Mouse (Mus musculus): Measurements from ENCODE around the gene Sf3a2. TPM values are rescaled to one million over a fixed set of nuclear protein-coding genes. Genes with fewer than 3 reads are reported as not detected.

Gene Sf3a2
- polyA plus RNA-seq, 1 experiment from 2014 or later, result 63.5 TPM

- ATAC-seq, result no peak
- peaks cover 100% of the 10 kb centered on the region for H3K36me3 ChIP-seq (ENCODE audit: poor library complexity, severe bottlenecking)
- H3K9me3 ChIP-seq (replicated peaks), result no peaks in the 10 kb centered on the region
- 0 out of 2 replicates have a peak, but pooled peaks cover under 1% of the 10 kb centered on the region for H3K4me1 ChIP-seq
- no peak overlapping the region for H3K4me2 ChIP-seq
- no peak overlapping the region for H3K4me3 ChIP-seq
- H3K27ac ChIP-seq, result no peak overlapping the region
- H3K9ac ChIP-seq, result no peak overlapping the region
- no peaks in the 10 kb centered on the region for H3K27me3 ChIP-seq
Observed at GRCm38 (mm10) chr10:80779565-80779964, 18.4 kb upstream of the Sf3a2 start.

GRCm38 (mm10) chr10:80784302-80784701 lies 13.7 kb upstream of the Sf3a2 start:
- no peak overlapping the region for H3K4me2 ChIP-seq
- H3K27ac ChIP-seq, result no peak overlapping the region
- H3K4me1 ChIP-seq, result no peaks in the 10 kb centered on the region
- H3K9ac ChIP-seq, result no peak overlapping the region
- no peaks in the 10 kb centered on the region for H3K27me3 ChIP-seq
- no peak overlapping the region for H3K4me3 ChIP-seq
- ATAC-seq, result no peak
- H3K9me3 ChIP-seq (replicated peaks), result no peaks in the 10 kb centered on the region
- WGBS, result 98% methylated on average over 2 of the region's 2 CpGs
- H3K36me3 ChIP-seq (ENCODE audit: poor library complexity, severe bottlenecking), result peaks cover 100% of the 10 kb centered on the region

- H3K27ac ChIP-seq, result no peak overlapping the region
- no peaks in the 10 kb centered on the region for H3K9me3 ChIP-seq (replicated peaks)
- H3K4me3 ChIP-seq, result no peak overlapping the region
- H3K4me2 ChIP-seq, result no peak overlapping the region
- peaks cover 98% of the 10 kb centered on the region for H3K36me3 ChIP-seq (ENCODE audit: poor library complexity, severe bottlenecking)
- 78% methylated on average over 12 of the region's 12 CpGs for WGBS
- H3K4me1 ChIP-seq, result no peaks in the 10 kb centered on the region
- ATAC-seq, result no peak
- no peak overlapping the region for H3K9ac ChIP-seq
- no peaks in the 10 kb centered on the region for H3K27me3 ChIP-seq
Observed at GRCm38 (mm10) chr10:80784871-80785270, 13.1 kb upstream of the Sf3a2 start.

GRCm38 (mm10) chr10:80785963-80786362 lies 12.0 kb upstream of the Sf3a2 start:
- WGBS, result 93% methylated on average over 11 of the region's 11 CpGs
- ATAC-seq, result no peak

GRCm38 (mm10) chr10:80787517-80787916 lies 10.5 kb upstream of the Sf3a2 start:
- H3K36me3 ChIP-seq (ENCODE audit: poor library complexity, severe bottlenecking), result peaks cover 98% of the 10 kb centered on the region
- no peak overlapping the region for H3K9ac ChIP-seq
- H3K9me3 ChIP-seq (replicated peaks), result no peaks in the 10 kb centered on the region
- no peaks in the 10 kb centered on the region for H3K4me1 ChIP-seq
- no peak overlapping the region for H3K4me3 ChIP-seq
- no peak for ATAC-seq
- H3K4me2 ChIP-seq, result no peak overlapping the region
- 86% methylated on average over 2 of the region's 2 CpGs for WGBS
- H3K27ac ChIP-seq, result no peak overlapping the region
- no peaks in the 10 kb centered on the region for H3K27me3 ChIP-seq

More at GRCm38 (mm10) chr10:80785963-80786362, 12.0 kb upstream of the Sf3a2 start:
- no peak overlapping the region for H3K4me3 ChIP-seq
- H3K36me3 ChIP-seq (ENCODE audit: poor library complexity, severe bottlenecking), result peaks cover 98% of the 10 kb centered on the region
- H3K9ac ChIP-seq, result no peak overlapping the region
- no peaks in the 10 kb centered on the region for H3K27me3 ChIP-seq
- H3K27ac ChIP-seq, result no peak overlapping the region
- no peaks in the 10 kb centered on the region for H3K9me3 ChIP-seq (replicated peaks)
- no peak overlapping the region for H3K4me2 ChIP-seq
- H3K4me1 ChIP-seq, result no peaks in the 10 kb centered on the region

GRCm38 (mm10) chr10:80790761-80791404 lies 7.1 kb upstream of the Sf3a2 start:
- H3K9ac ChIP-seq, result no peak overlapping the region; the same call in 1 of the 2 replicates
- no peaks in the 10 kb centered on the region for H3K27me3 ChIP-seq
- H3K4me2 ChIP-seq, result no peak overlapping the region
- WGBS, result 90% methylated on average over 19 of the region's 19 CpGs
- H3K9me3 ChIP-seq (replicated peaks), result no peaks in the 10 kb centered on the region
- H3K27ac ChIP-seq, result no peak overlapping the region
- H3K36me3 ChIP-seq (ENCODE audit: poor library complexity, severe bottlenecking), result peaks cover 98% of the 10 kb centered on the region
- H3K4me1 ChIP-seq, result peaks cover 2% of the 10 kb centered on the region; the same call in 1 of the 2 replicates
- ATAC-seq, result no peak
- H3K4me3 ChIP-seq, result no peak overlapping the region; the same call in 1 of the 2 replicates

- Histone ChIP-seq H3K4me3 (no peak overlapping the region), H3K9me3 (replicated peaks) (no peaks in the 10 kb centered on the region), H3K9ac (no peak overlapping the region), H3K4me1 (peaks cover 9% of the 10 kb centered on the region), H3K36me3 (ENCODE audit: poor library complexity, severe bottlenecking) (peaks cover 98% of the 10 kb centered on the region), H3K27me3 (no peaks in the 10 kb centered on the region), H3K27ac (peak overlapping the region; percentile 44), H3K4me2 (no peak overlapping the region)
- 82% methylated on average over 33 of the region's 33 CpGs for WGBS
- ATAC-seq, result no peak
Observed at GRCm38 (mm10) chr10:80791476-80792174, 6.4 kb upstream of the Sf3a2 start.

GRCm38 (mm10) chr10:80792175-80793032 lies 5.6 kb upstream of the Sf3a2 start:
- Histone ChIP-seq H3K4me1 (peaks cover 16% of the 10 kb centered on the region), H3K4me2 (no peak overlapping the region), H3K9ac (0 out of 2 replicates have a peak overlapping the region, but pooled peaks have one; percentile 16), H3K9me3 (replicated peaks) (no peaks in the 10 kb centered on the region), H3K4me3 (no peak overlapping the region), H3K36me3 (ENCODE audit: poor library complexity, severe bottlenecking) (peaks cover 96% of the 10 kb centered on the region), H3K27me3 (no peaks in the 10 kb centered on the region), H3K27ac (peak overlapping the region; percentile 44)
- 77% methylated on average over 41 of the region's 41 CpGs for WGBS
- ATAC-seq, result 0 out of 2 replicates have a peak, but pooled peaks have one; percentile 19

GRCm38 (mm10) chr10:80793033-80793784 lies 4.8 kb upstream of the Sf3a2 start:
- H3K9me3 ChIP-seq (replicated peaks), result no peaks in the 10 kb centered on the region
- ATAC-seq, result no peak
- H3K27me3 ChIP-seq, result no peaks in the 10 kb centered on the region
- H3K4me1 ChIP-seq, result peaks cover 16% of the 10 kb centered on the region
- peaks cover 87% of the 10 kb centered on the region for H3K36me3 ChIP-seq (ENCODE audit: poor library complexity, severe bottlenecking)
- H3K4me2 ChIP-seq, result no peak overlapping the region
- no peak overlapping the region for H3K4me3 ChIP-seq
- H3K27ac ChIP-seq, result no peak overlapping the region
- WGBS, result 92% methylated on average over 13 of the region's 13 CpGs
- peak overlapping the region; percentile 21; the same call in 1 of the 2 replicates for H3K9ac ChIP-seq

GRCm38 (mm10) chr10:80793803-80794202 lies 4.2 kb upstream of the Sf3a2 start:
- H3K27ac ChIP-seq, result no peak overlapping the region; the same call in none of the 2 replicates
- H3K27me3 ChIP-seq, result no peaks in the 10 kb centered on the region
- H3K4me3 ChIP-seq, result no peak overlapping the region
- H3K4me1 ChIP-seq, result peaks cover 16% of the 10 kb centered on the region
- H3K36me3 ChIP-seq (ENCODE audit: poor library complexity, severe bottlenecking), result peaks cover 82% of the 10 kb centered on the region
- no peak for ATAC-seq
- H3K9me3 ChIP-seq (replicated peaks), result no peaks in the 10 kb centered on the region
- H3K9ac ChIP-seq, result no peak overlapping the region
- 94% methylated on average over 4 of the region's 4 CpGs for WGBS
- H3K4me2 ChIP-seq, result no peak overlapping the region

- no peaks in the 10 kb centered on the region for H3K9me3 ChIP-seq (replicated peaks)
- H3K27me3 ChIP-seq, result no peaks in the 10 kb centered on the region
- ATAC-seq, result no peak
- H3K27ac ChIP-seq, result no peak overlapping the region
- H3K36me3 ChIP-seq (ENCODE audit: poor library complexity, severe bottlenecking), result peaks cover 73% of the 10 kb centered on the region
- no peak overlapping the region for H3K4me2 ChIP-seq
- 86% methylated on average over 8 of the region's 8 CpGs for WGBS
- H3K4me3 ChIP-seq, result no peak overlapping the region
- no peak overlapping the region for H3K9ac ChIP-seq
- peaks cover 23% of the 10 kb centered on the region for H3K4me1 ChIP-seq
Observed at GRCm38 (mm10) chr10:80794750-80795149, 3.2 kb upstream of the Sf3a2 start.

Measured in forebrain, embryonic 13.5 days (tissue).